Mouse (Mus musculus): ENCODE results near the gene Ncoa3. TPM values are rescaled to one million over a fixed set of nuclear protein-coding genes. Genes with fewer than 3 reads are reported as not detected.

Gene Ncoa3
- polyA plus RNA-seq, 1 experiment from 2014 or later: 11.6 TPM

GRCm38 (mm10) chr2:165968876-165969275 lies 23.6 kb upstream of the Ncoa3 start:
- 30% methylated on average over 3 of the region's 3 CpGs for WGBS
- no peak for ATAC-seq

GRCm38 (mm10) chr2:165969391-165969790 lies 23.0 kb upstream of the Ncoa3 start:
- no peaks in the 10 kb centered on the region for H3K9me3 ChIP-seq (ENCODE audit: control insufficient read depth, low read length)
- H3K4me2 ChIP-seq (ENCODE audit: low read length): no peak overlapping the region
- no peak overlapping the region for H3K4me3 ChIP-seq (ENCODE audit: low read length)
- H3K27ac ChIP-seq (ENCODE audit: low read depth, low read length): no peak overlapping the region
- H3K4me1 ChIP-seq (ENCODE audit: control insufficient read depth, insufficient read depth, low read depth, low read length): 0 out of 2 replicates have a peak, but pooled peaks cover 4% of the 10 kb centered on the region
- ATAC-seq: no peak
- H3K9ac ChIP-seq (ENCODE audit: low read depth, low read length): no peak overlapping the region
- WGBS: 58% methylated on average over 8 of the region's 8 CpGs
- H3K36me3 ChIP-seq (ENCODE audit: control insufficient read depth, insufficient read depth, low read length): no peaks in the 10 kb centered on the region
- H3K27me3 ChIP-seq (replicated peaks; ENCODE audit: control insufficient read depth, insufficient read depth, low read length): no peaks in the 10 kb centered on the region

More at GRCm38 (mm10) chr2:165968876-165969275, 23.6 kb upstream of the Ncoa3 start:
- H3K4me2 ChIP-seq (ENCODE audit: low read length): no peak overlapping the region
- H3K27ac ChIP-seq (ENCODE audit: low read depth, low read length): no peak overlapping the region
- no peaks in the 10 kb centered on the region for H3K27me3 ChIP-seq (replicated peaks; ENCODE audit: control insufficient read depth, insufficient read depth, low read length)
- H3K36me3 ChIP-seq (ENCODE audit: control insufficient read depth, insufficient read depth, low read length): no peaks in the 10 kb centered on the region
- no peak overlapping the region for H3K9ac ChIP-seq (ENCODE audit: low read depth, low read length)
- H3K9me3 ChIP-seq (ENCODE audit: control insufficient read depth, low read length): no peaks in the 10 kb centered on the region
- H3K4me1 ChIP-seq (ENCODE audit: control insufficient read depth, insufficient read depth, low read depth, low read length): 0 out of 2 replicates have a peak, but pooled peaks cover 4% of the 10 kb centered on the region
- H3K4me3 ChIP-seq (ENCODE audit: low read length): no peak overlapping the region

DNA sequence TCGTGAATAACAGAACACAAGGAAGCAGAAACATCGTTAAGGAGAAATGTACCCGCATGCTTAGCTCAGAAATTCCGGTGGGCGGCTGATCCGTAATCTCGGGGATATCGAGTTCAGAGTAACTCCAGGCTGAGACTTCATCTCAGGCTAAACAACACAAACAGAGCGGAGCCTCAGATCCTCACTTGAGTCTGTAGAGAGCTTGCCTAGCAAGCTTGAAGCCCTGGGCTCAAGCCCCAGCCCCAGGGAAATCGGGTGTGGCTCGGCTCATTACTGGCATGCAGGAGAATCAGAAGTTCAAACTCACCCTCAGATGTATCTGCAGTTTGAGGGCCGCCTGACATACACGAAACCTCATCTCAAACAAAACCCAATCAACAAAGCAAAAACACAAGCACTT lies 22.5 kb upstream of the Ncoa3 start:
- no peak for ATAC-seq
- Histone ChIP-seq H3K4me1 (ENCODE audit: control insufficient read depth, insufficient read depth, low read depth, low read length) (0 out of 2 replicates have a peak, but pooled peaks cover 4% of the 10 kb centered on the region), H3K36me3 (ENCODE audit: control insufficient read depth, insufficient read depth, low read length) (no peaks in the 10 kb centered on the region), H3K4me3 (ENCODE audit: low read length) (no peak overlapping the region), H3K27ac (ENCODE audit: low read depth, low read length) (no peak overlapping the region), H3K4me2 (ENCODE audit: low read length) (no peak overlapping the region), H3K9me3 (ENCODE audit: control insufficient read depth, low read length) (no peaks in the 10 kb centered on the region), H3K27me3 (replicated peaks; ENCODE audit: control insufficient read depth, insufficient read depth, low read length) (no peaks in the 10 kb centered on the region), H3K9ac (ENCODE audit: low read depth, low read length) (no peak overlapping the region)
- WGBS: 92% methylated on average over 13 of the region's 13 CpGs

DNA sequence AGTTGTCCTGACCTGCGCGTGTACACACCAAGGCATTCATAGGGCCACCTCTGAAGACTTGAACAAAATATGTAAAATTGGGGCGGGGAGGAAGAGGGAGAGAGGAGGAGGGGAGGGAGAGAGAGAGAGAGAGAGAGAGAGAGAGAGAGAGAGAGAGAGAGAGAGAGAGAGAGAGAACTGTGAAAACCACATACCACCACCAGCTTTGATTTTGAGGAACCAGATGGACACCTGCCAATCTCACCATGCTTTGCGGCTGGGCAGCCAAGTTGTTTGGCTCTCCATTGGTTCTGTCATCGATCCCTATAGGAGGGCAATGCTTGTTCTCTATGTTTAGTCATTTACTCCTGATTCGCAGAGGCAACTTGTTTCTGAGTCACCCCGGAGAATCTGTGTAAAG lies 21.7 kb upstream of the Ncoa3 start:
- H3K4me1 ChIP-seq (ENCODE audit: control insufficient read depth, insufficient read depth, low read depth, low read length): 0 out of 2 replicates have a peak, but pooled peaks cover 4% of the 10 kb centered on the region
- H3K27ac ChIP-seq (ENCODE audit: low read depth, low read length): no peak overlapping the region
- no peak overlapping the region for H3K4me2 ChIP-seq (ENCODE audit: low read length)
- no peak overlapping the region for H3K4me3 ChIP-seq (ENCODE audit: low read length)
- no peak overlapping the region for H3K9ac ChIP-seq (ENCODE audit: low read depth, low read length)
- no peaks in the 10 kb centered on the region for H3K36me3 ChIP-seq (ENCODE audit: control insufficient read depth, insufficient read depth, low read length)
- no peaks in the 10 kb centered on the region for H3K9me3 ChIP-seq (ENCODE audit: control insufficient read depth, low read length)
- ATAC-seq: no peak
- H3K27me3 ChIP-seq (replicated peaks; ENCODE audit: control insufficient read depth, insufficient read depth, low read length): no peaks in the 10 kb centered on the region
- 88% methylated on average over 7 of the region's 7 CpGs for WGBS

GRCm38 (mm10) chr2:165974383-165974782 lies 18.1 kb upstream of the Ncoa3 start:
- Histone ChIP-seq H3K4me3 (ENCODE audit: low read length) (no peak overlapping the region), H3K9ac (ENCODE audit: low read depth, low read length) (no peak overlapping the region), H3K27ac (ENCODE audit: low read depth, low read length) (no peak overlapping the region), H3K4me2 (ENCODE audit: low read length) (no peak overlapping the region), H3K4me1 (ENCODE audit: control insufficient read depth, insufficient read depth, low read depth, low read length) (no peaks in the 10 kb centered on the region), H3K36me3 (ENCODE audit: control insufficient read depth, insufficient read depth, low read length) (no peaks in the 10 kb centered on the region), H3K27me3 (replicated peaks; ENCODE audit: control insufficient read depth, insufficient read depth, low read length) (no peaks in the 10 kb centered on the region), H3K9me3 (ENCODE audit: control insufficient read depth, low read length) (no peaks in the 10 kb centered on the region)
- WGBS: 88% methylated on average over 1 of the region's 1 CpGs
- no peak for ATAC-seq

GRCm38 (mm10) chr2:165976186-165976585 lies 16.2 kb upstream of the Ncoa3 start:
- Histone ChIP-seq H3K27me3 (replicated peaks; ENCODE audit: control insufficient read depth, insufficient read depth, low read length) (no peaks in the 10 kb centered on the region), H3K27ac (ENCODE audit: low read depth, low read length) (no peak overlapping the region), H3K4me3 (ENCODE audit: low read length) (no peak overlapping the region), H3K4me1 (ENCODE audit: control insufficient read depth, insufficient read depth, low read depth, low read length) (no peaks in the 10 kb centered on the region), H3K4me2 (ENCODE audit: low read length) (no peak overlapping the region), H3K9ac (ENCODE audit: low read depth, low read length) (no peak overlapping the region), H3K36me3 (ENCODE audit: control insufficient read depth, insufficient read depth, low read length) (no peaks in the 10 kb centered on the region), H3K9me3 (ENCODE audit: control insufficient read depth, low read length) (no peaks in the 10 kb centered on the region)
- no peak for ATAC-seq
- 77% methylated on average over 3 of the region's 3 CpGs for WGBS

DNA sequence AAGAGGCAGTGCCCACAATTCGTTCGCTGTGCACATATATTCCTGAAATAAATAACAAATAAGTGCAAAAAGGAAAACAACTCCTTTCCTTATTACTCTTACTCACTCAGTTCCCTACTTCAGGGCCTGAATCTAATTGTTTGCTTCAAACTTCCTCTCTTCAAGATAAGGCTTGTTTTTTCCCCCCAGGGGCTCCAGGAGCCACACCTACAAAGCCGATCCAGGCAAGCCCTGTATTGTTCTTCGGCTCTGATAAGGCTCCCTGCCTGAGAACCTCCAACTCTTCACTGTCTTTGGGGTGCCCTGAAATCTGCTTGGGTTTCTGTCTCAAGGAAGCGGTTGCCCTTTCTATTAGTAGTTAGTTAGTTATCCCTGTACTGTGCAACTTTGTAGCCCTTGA lies 15.6 kb upstream of the Ncoa3 start:
- no peaks in the 10 kb centered on the region for H3K36me3 ChIP-seq (ENCODE audit: control insufficient read depth, insufficient read depth, low read length)
- H3K4me2 ChIP-seq (ENCODE audit: low read length): no peak overlapping the region
- no peaks in the 10 kb centered on the region for H3K9me3 ChIP-seq (ENCODE audit: control insufficient read depth, low read length)
- H3K4me3 ChIP-seq (ENCODE audit: low read length): no peak overlapping the region
- H3K27ac ChIP-seq (ENCODE audit: low read depth, low read length): no peak overlapping the region
- no peak for ATAC-seq
- no peaks in the 10 kb centered on the region for H3K27me3 ChIP-seq (replicated peaks; ENCODE audit: control insufficient read depth, insufficient read depth, low read length)
- 70% methylated on average over 5 of the region's 5 CpGs for WGBS
- H3K9ac ChIP-seq (ENCODE audit: low read depth, low read length): no peak overlapping the region
- H3K4me1 ChIP-seq (ENCODE audit: control insufficient read depth, insufficient read depth, low read depth, low read length): no peaks in the 10 kb centered on the region

GRCm38 (mm10) chr2:165978119-165978518 lies 14.3 kb upstream of the Ncoa3 start:
- no peaks in the 10 kb centered on the region for H3K9me3 ChIP-seq (ENCODE audit: control insufficient read depth, low read length)
- WGBS: 97% methylated on average over 1 of the region's 1 CpGs
- ATAC-seq: no peak
- H3K4me1 ChIP-seq (ENCODE audit: control insufficient read depth, insufficient read depth, low read depth, low read length): no peaks in the 10 kb centered on the region
- H3K4me2 ChIP-seq (ENCODE audit: low read length): no peak overlapping the region
- H3K27ac ChIP-seq (ENCODE audit: low read depth, low read length): no peak overlapping the region
- H3K4me3 ChIP-seq (ENCODE audit: low read length): no peak overlapping the region
- no peak overlapping the region for H3K9ac ChIP-seq (ENCODE audit: low read depth, low read length)
- no peaks in the 10 kb centered on the region for H3K27me3 ChIP-seq (replicated peaks; ENCODE audit: control insufficient read depth, insufficient read depth, low read length)
- H3K36me3 ChIP-seq (ENCODE audit: control insufficient read depth, insufficient read depth, low read length): no peaks in the 10 kb centered on the region

DNA sequence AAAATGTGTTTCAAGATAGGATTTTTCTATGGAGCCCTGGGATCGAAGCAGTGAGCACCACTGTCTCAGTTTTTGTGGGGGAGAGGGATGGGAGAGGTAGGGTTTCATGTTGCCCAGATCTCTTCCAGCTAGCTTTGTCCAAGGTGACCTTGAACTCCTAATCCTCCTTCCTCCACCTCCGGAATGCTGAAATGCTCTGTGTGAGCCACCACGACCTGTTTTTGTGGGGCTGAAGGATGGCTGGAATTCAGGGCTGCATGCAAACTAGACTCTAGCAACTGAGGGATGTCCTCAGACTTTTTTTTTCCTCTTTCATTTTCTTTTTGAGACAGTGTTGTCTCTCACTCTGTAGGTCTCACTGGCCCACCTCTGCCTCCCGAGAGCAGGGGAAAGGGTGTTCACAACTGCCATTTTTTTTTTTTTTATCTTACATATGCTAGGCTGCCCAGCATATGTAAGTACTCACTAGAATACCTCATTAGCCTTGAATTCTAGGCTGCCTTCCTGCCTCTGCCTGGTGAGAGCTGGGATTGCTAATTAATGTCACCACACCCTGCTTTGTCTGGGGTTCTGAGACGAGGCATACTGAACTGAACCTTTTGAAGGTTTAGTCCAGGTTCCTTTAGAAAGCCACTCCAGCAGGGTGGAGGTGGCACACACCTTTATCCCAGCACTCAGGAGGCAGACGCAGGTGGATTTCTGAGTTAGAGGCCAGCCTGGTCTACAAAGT lies 11.0 kb upstream of the Ncoa3 start:
- Histone ChIP-seq H3K27me3 (replicated peaks; ENCODE audit: control insufficient read depth, insufficient read depth, low read length) (no peaks in the 10 kb centered on the region), H3K4me2 (ENCODE audit: low read length) (no peak overlapping the region), H3K9ac (ENCODE audit: low read depth, low read length) (no peak overlapping the region), H3K4me1 (ENCODE audit: control insufficient read depth, insufficient read depth, low read depth, low read length) (no peaks in the 10 kb centered on the region), H3K4me3 (ENCODE audit: low read length) (no peak overlapping the region), H3K27ac (ENCODE audit: low read depth, low read length) (no peak overlapping the region), H3K36me3 (ENCODE audit: control insufficient read depth, insufficient read depth, low read length) (no peaks in the 10 kb centered on the region), H3K9me3 (ENCODE audit: control insufficient read depth, low read length) (no peaks in the 10 kb centered on the region)
- 70% methylated on average over 6 of the region's 6 CpGs for WGBS
- no peak for ATAC-seq
